Mouse (Mus musculus) heart, embryonic 15.5 days (tissue): ENCODE results near the gene Dohh. TPM values are rescaled to one million over a fixed set of nuclear protein-coding genes. Genes with fewer than 3 reads are reported as not detected.
A peak's percentile ranks its signal among the peaks of the same experiment; 100 is the strongest.

ENCODE experiments used
- ATAC-seq: fragments of 200-750 bp; cut with Nextera tagmentation; replicated peaks from 2 replicates; pipeline ENCODE4 v1.8.0; 2017; ENCODE audit warnings: low read depth, moderate TSS enrichment; ENCODE audit not compliant: insufficient number of reproducible peaks, insufficient read depth, low FRiP score
- H3K27ac ChIP-seq: fragments of 300-500 bp; sonication (generic); 2 replicates; pipeline ENCODE4 v1.5.1; 2015; ENCODE audit warnings: mild to moderate bottlenecking, inconsistent platforms
- H3K27me3 ChIP-seq: fragments of 300-500 bp; sonication (generic); 2 replicates; pipeline ENCODE4 v1.6.1; 2015; ENCODE audit warnings: inconsistent platforms
- H3K36me3 ChIP-seq: fragments of 300-500 bp; sonication (generic); 2 replicates; pipeline ENCODE4 v1.6.1; 2015; ENCODE audit warnings: mild to moderate bottlenecking, inconsistent platforms
- H3K4me1 ChIP-seq: fragments of 300-500 bp; sonication (generic); replicated peaks from 2 replicates; pipeline ENCODE4 v1.6.1; 2015; ENCODE audit warnings: inconsistent platforms
- H3K4me2 ChIP-seq: fragments of 300-500 bp; sonication (generic); 2 replicates; pipeline ENCODE4 v1.6.1; 2015; ENCODE audit warnings: inconsistent platforms, mild to moderate bottlenecking, moderate library complexity
- H3K4me3 ChIP-seq: fragments of 300-500 bp; sonication (generic); 2 replicates; pipeline ENCODE4 v1.5.1; 2015; ENCODE audit warnings: mild to moderate bottlenecking, inconsistent platforms
- H3K9ac ChIP-seq: fragments of 300-500 bp; sonication (generic); 2 replicates; pipeline ENCODE4 v1.6.1; 2015; ENCODE audit warnings: mild to moderate bottlenecking, inconsistent platforms
- H3K9me3 ChIP-seq: fragments of 300-500 bp; sonication (generic); replicated peaks from 2 replicates; pipeline ENCODE4 v1.6.1; 2016; ENCODE audit warnings: inconsistent platforms
- WGBS: fragments of 180-500 bp; shearing (Covaris S2); methylation state at CpG from one replicate; pipeline ENCODE4 v1.1.7; 2015; ENCODE audit warnings: mixed read lengths; 5-methylcytosine and 5-hydroxymethylcytosine counted together
- polyA plus RNA-seq: library from polyadenylated mRNA; unstranded; fragments of >200 nt; fragmentation: Nextera tagmentation; extraction: Ambion mirVana; gene quantifications from 2 replicates; pipeline ENCODE4 v1.2.1, GENCODE M21; 2015

The Dohh gene
- polyA plus RNA-seq, 1 experiment from 2014 or later = 65.2 TPM

DNA sequence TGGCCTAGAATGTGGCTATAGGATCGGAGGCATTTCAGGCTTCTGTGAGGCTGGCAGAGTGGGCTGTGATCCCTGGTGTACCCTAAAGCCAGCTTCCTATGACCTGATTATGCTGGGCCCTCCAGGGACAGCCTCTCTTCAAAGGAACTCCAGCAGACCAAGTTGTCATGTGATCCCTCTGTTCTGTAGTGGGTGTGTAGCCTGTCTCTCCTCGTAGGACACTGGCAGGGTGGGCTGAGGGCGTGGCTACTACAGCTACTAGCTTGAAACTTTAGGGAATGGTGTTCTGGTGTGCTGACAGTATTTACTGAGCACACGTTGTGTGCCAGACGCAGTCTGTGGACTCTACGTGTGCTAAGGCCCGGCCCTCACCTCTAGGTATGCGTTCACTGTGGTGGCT is 23.5 kb upstream of the Dohh start:
- Histone ChIP-seq H3K27ac (0 out of 2 replicates have a peak overlapping the region, but pooled peaks have one; percentile 2), H3K4me1 (peaks cover 88% of the 10 kb centered on the region), H3K4me2 (0 out of 2 replicates have a peak overlapping the region, but pooled peaks have one; percentile 2), H3K4me3 (no peak overlapping the region), H3K27me3 (no peaks in the 10 kb centered on the region), H3K9ac (no peak overlapping the region), H3K9me3 (no peaks in the 10 kb centered on the region), H3K36me3 (no peaks in the 10 kb centered on the region)
- WGBS = 54% methylated on average over 8 of the region's 8 CpGs
- no peak for ATAC-seq

DNA sequence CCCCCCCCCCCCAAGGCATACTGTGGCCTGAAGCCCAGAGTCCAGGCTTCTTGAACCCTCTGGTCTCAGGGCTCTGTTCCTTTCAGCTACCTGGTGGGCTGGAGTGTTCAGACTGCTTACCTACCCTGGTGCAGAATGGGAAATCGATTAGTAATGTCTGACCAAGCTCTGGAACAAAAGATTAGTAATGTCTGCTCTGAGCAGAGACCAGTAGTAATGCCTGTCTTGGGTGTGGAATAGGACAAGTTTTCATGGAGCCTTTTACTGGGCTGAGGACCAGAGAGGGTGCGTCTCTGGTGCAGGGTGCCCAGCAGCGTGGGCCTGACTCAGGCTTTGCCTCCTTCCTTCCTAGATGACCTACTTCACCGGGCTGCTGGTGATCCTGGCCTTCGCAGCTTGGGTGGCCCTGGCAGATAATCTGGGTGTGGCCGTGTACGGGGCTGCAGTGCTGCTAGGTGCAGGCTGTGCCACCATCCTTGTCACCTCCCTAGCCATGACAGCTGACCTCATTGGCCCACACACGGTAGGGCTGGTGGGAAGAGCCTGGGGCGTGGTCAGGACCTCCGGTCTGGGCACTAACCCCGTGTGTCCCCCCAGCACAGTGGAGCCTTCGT is 21.8 kb upstream of the Dohh start:
- no peak for ATAC-seq
- Histone ChIP-seq H3K4me1 (peaks cover 94% of the 10 kb centered on the region), H3K27ac (peak overlapping the region; percentile 93), H3K27me3 (no peaks in the 10 kb centered on the region), H3K36me3 (peaks cover 8% of the 10 kb centered on the region), H3K9me3 (no peaks in the 10 kb centered on the region), H3K9ac (peak overlapping the region; percentile 57; the same call in 1 of the 2 replicates), H3K4me2 (peak overlapping the region; percentile 83), H3K4me3 (peak overlapping the region; percentile 46; the same call in 1 of the 2 replicates)
- WGBS = 53% methylated on average over 12 of the region's 12 CpGs

DNA sequence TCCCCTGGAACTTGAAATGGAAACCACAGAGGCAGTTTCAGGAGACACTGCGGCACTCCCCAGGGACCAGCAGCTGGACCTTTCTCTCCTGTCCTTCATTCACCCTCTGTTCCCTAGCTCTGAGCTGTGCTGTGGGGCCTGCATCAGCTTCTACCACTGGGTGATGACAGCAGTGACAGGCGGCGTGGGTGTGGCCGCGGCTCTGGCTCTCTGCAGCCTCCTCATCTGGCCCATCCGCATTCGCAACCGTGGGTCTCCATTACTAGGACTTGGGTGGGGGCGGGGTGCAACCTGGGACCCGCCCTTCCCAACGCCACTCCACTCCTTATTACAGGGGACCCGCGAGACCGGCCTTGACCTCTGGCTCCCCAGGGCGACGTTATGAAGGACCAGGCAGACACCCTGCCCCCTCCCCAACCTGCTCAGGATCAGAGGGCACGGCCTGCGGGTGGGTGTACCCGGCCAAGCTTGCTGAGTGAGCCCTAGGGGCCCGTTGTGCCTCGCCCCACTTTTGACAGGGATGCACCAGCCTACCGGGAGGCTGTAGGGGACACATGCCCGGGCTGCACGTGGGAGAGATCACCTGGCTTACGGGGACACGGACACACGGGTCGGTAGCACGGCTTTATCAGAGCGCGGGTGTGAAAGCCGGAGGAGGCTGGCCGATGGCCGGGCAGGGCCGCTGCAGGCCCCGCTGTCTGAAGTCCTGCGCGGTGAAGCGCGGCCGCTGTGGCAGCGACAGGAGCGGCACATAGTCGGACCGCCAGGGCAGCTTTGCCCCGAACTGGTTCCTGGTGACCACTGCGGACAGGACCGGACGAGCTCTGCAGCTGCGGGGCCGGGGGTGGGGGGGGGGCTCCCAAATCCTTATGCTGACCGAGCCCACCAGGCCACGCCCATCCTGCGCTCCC is 20.5 kb upstream of the Dohh start:
- Histone ChIP-seq H3K27me3 (no peaks in the 10 kb centered on the region), H3K4me3 (peak overlapping the region; percentile 46), H3K9ac (peak overlapping the region; percentile 57), H3K4me2 (peak overlapping the region; percentile 83), H3K36me3 (peaks cover 20% of the 10 kb centered on the region), H3K9me3 (no peaks in the 10 kb centered on the region), H3K4me1 (peaks cover 82% of the 10 kb centered on the region), H3K27ac (peak overlapping the region; percentile 93)
- ATAC-seq = peak; percentile 67
- WGBS = 10% methylated on average over 54 of the region's 54 CpGs

DNA sequence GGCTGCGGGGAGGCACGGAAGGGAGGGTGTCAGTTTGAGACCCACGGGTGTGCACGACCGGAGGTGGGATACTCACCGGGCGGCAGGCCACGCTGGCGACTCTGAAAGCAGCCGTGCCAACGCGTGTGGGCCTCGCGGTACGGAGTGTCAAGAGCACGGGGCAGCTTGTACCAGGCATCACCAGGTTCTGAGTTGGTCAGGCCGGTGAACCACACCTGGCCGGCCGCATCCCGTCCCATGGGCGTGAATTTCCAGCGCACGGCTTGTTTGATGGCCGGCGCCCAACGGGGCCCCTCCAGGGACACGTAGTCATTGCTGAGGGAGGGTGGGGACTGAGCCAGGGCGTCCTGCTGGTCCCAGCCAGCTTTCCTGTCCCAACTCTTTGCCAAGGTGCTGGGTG is 19.6 kb upstream of the Dohh start:
- H3K27me3 ChIP-seq = no peaks in the 10 kb centered on the region
- no peaks in the 10 kb centered on the region for H3K9me3 ChIP-seq
- H3K4me1 ChIP-seq = peaks cover 72% of the 10 kb centered on the region
- H3K27ac ChIP-seq = peak overlapping the region; percentile 93; the same call in 1 of the 2 replicates
- peak overlapping the region; percentile 46 for H3K4me3 ChIP-seq
- 14% methylated on average over 28 of the region's 28 CpGs for WGBS
- H3K4me2 ChIP-seq = peak overlapping the region; percentile 83
- peak overlapping the region; percentile 57 for H3K9ac ChIP-seq
- peaks cover 30% of the 10 kb centered on the region for H3K36me3 ChIP-seq
- ATAC-seq = no peak

DNA sequence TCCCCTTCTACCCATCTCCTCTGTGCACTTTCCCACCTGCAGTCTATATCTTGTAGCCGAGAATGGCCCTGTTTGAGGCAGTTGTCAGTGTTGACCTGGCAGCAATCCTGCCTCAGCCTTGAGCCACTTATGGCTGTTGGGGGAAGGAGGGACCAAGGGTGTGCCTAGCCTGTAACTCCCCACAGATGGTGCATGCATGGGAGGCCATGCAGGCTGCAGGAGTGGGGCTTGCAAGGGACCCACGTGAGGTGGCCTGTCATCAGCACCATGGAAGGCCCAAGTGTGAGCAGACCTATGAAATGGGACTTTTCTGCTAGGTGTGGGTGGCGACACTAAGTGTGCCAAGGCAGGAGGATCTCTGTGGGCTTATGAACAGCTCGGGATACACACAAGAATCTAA is 19.2 kb upstream of the Dohh start:
- ATAC-seq = no peak
- Histone ChIP-seq H3K27ac (peak overlapping the region; percentile 93), H3K36me3 (peaks cover 34% of the 10 kb centered on the region), H3K4me3 (peak overlapping the region; percentile 46), H3K4me2 (peak overlapping the region; percentile 83), H3K27me3 (no peaks in the 10 kb centered on the region), H3K9ac (peak overlapping the region; percentile 57; the same call in 1 of the 2 replicates), H3K9me3 (no peaks in the 10 kb centered on the region), H3K4me1 (peaks cover 68% of the 10 kb centered on the region)
- 36% methylated on average over 4 of the region's 4 CpGs for WGBS

DNA sequence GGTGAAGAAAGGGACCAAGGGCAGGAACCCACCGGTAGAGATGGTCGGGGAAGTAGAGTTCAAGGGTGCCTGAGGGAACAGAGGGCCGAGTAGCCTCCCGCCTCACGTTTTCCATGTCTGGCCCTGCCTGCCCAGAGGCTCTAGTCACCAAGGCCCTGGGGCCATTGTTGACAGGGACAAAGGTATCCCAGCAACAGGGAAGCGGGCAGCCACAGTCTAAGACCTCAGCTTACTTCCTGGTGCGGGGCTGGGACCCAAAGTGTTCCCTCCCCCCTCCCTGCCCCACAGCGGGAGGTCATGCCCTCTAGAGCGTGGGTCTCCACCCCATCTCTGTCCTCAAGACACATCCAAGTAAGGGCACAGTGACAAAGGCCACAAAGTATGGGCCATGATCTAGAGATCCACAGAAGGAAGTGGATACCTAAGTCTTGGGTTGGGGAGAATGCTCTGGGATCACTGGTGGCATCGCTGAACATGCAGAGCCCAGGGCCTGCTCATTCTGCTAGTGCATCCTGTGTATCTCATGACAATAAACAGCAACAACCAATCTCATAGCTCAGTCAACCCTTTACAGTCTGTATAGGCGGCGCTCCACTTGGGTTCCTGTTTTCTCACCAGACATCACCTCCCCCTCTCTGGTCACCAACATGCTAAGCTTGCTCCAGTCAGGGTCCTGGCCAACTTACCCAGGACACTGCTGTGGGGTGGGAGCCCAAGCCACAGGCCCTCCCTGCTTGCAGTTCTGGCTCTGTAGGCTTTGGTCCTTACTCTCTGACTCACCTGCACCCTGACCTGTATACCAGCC is 18.4 kb upstream of the Dohh start, which contains the start of gene 4930404N11Rik:
Gene 4930404N11Rik, minus strand, starts transcription at position 145 of the 805 bp plus-strand sequence.
- Histone ChIP-seq H3K9ac (peak within 1 kb of the TSS; percentile 57), H3K27me3 (no peaks in the 10 kb centered on the region), H3K27ac (peak within 1 kb of the TSS; percentile 93), H3K4me2 (peak within 1 kb of the TSS; percentile 83), H3K36me3 (peaks cover 42% of the 10 kb centered on the region), H3K4me1 (peaks cover 60% of the 10 kb centered on the region), H3K4me3 (peak within 1 kb of the TSS; percentile 46), H3K9me3 (no peaks in the 10 kb centered on the region)
- ATAC-seq = no peak
- WGBS = 28% methylated on average over 12 of the region's 12 CpGs

DNA sequence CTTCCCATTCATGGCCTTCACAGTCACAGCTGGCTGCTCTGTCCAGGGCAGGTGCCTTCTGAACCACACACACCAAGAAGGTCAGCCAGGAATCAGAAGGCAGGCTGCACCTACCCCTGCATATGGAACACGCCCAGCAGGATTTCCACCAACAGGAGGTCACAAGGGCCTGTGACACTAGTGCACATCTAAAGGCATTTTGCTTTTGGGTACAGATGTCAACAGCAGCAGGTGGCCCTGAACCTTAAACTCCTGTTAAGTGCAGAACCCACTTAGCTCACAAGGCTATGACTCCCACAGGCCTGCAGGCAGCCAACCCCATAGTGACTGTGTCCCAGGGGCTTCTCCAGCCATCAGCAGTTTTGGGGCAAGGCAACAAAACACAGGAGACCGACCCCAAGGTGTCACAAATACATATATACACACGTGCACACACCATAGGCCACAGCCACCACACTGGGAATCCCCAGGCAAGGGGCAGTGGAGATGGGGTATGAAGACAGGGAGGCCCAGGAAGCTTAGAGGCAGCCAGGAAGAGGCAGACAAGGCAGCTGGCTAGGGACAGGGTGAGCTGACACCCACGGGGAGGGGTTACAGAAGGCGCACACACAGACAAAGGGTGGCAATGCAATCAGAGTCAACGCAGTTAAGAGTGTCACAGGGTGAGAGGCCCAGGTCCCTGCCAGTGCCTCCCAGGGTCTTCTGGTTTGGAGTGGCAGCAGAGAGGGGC is 17.6 kb upstream of the Dohh start:
- whole genome bisulfite sequencing = 69% methylated on average over 6 of the region's 6 CpGs
- no peaks in the 10 kb centered on the region for H3K9me3 ChIP-seq
- H3K9ac ChIP-seq = no peak overlapping the region
- peaks cover 50% of the 10 kb centered on the region for H3K36me3 ChIP-seq
- H3K4me2 ChIP-seq = no peak overlapping the region
- ATAC-seq = no peak
- peak overlapping the region; percentile 93 for H3K27ac ChIP-seq
- no peak overlapping the region for H3K4me3 ChIP-seq
- H3K4me1 ChIP-seq = peaks cover 52% of the 10 kb centered on the region
- H3K27me3 ChIP-seq = no peaks in the 10 kb centered on the region

DNA sequence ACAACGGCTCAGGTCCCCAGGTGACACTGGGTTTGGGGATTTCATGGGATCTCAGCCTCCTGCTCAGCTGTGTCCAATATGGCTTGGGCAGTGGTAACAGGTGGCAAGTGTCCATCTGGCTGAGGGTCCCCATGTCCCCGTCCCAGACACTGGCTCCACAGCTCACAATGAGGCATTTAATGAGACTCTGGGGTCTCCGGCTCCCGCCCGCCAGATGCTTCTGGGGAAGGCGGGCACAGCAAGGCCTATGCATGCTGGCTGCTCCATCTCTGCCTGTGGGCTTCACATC is 17.1 kb upstream of the Dohh start:
- Histone ChIP-seq H3K36me3 (peaks cover 53% of the 10 kb centered on the region), H3K4me2 (no peak overlapping the region), H3K9ac (no peak overlapping the region), H3K4me3 (no peak overlapping the region), H3K27me3 (no peaks in the 10 kb centered on the region), H3K27ac (no peak overlapping the region), H3K4me1 (peaks cover 48% of the 10 kb centered on the region), H3K9me3 (no peaks in the 10 kb centered on the region)
- no peak for ATAC-seq
- 89% methylated on average over 6 of the region's 6 CpGs for WGBS

DNA sequence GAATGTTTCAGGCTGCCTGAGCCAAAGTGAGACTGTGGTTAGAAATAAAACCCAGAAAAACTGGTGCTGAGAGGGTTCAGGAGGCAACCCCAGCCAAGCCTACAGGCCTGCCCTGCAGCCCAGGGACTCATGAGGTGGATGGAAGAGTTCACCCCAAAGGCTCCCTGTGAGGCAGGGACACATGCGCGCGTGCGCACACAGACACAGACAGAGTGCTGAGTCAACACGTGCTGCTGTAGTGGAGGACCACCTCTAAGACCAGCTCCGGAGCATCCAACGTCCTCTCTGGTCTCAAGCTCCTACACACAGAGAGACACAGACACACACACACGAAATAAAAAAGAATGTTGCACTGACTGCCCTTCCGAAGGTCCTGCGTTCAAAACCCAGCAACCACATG is 8.9 kb upstream of the Dohh start:
- Histone ChIP-seq H3K9me3 (no peaks in the 10 kb centered on the region), H3K27me3 (no peaks in the 10 kb centered on the region), H3K4me2 (no peak overlapping the region), H3K36me3 (peaks cover 43% of the 10 kb centered on the region), H3K27ac (no peak overlapping the region), H3K9ac (no peak overlapping the region), H3K4me1 (peaks cover 30% of the 10 kb centered on the region), H3K4me3 (no peak overlapping the region)
- WGBS = 89% methylated on average over 10 of the region's 10 CpGs
- ATAC-seq = no peak

DNA sequence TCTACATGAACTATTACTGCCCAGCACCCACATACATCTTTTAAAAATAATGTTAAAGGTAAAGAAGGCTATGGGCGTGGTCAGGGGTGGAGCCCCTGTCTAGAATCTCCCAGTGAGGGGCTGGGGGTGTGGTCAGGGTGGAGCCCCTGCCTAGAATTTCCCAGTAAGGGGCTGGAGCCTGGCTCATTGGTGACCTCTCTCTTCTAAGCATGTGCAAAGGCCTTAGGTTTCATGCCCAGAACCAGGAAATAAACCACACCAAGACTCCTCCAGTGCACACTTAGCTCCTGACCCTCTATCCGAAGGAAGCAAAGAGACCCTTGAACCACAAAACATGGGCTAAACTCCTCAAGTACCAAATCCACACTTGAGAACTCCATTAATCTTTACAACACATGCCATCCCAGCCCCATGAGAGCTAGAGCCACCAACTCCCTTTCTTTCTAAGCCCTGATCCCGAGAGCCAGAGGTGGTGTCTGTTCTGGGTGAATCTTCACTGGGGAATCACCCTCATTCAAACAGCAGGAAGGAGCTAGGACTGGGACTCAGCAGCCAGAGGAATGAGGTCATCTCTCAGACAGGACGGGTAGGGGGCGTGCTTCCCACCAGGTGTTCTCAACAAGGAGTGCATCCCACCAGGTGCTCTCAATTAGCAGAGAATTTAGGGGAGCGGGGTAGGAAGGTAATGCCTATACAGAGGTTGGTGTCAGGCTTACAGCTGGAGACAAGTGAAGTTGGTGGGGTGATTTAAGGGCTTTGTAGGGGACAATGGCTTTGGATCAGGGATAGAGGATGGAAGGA is 7.5 kb upstream of the Dohh start:
- WGBS = 35% methylated on average over 6 of the region's 6 CpGs
- ATAC-seq = no peak
- peak overlapping the region; percentile 77 for H3K27ac ChIP-seq

More for the DNA sequence above, 7.5 kb upstream of the Dohh start:
- H3K4me1 ChIP-seq = peaks cover 30% of the 10 kb centered on the region
- H3K4me3 ChIP-seq = peak overlapping the region; percentile 93
- H3K36me3 ChIP-seq = peaks cover 28% of the 10 kb centered on the region; the same call in 1 of the 2 replicates
- H3K27me3 ChIP-seq = no peaks in the 10 kb centered on the region
- H3K9ac ChIP-seq = peak overlapping the region; percentile 98
- H3K9me3 ChIP-seq = no peaks in the 10 kb centered on the region
- peak overlapping the region; percentile 89 for H3K4me2 ChIP-seq
